Mouse (Mus musculus) liver, embryonic 11.5 days (tissue): ENCODE data around the gene Blzf1. TPM values are rescaled to one million over a fixed set of nuclear protein-coding genes. Genes with fewer than 3 reads are reported as not detected.

Experiments used
- ATAC-seq: fragments of 200-750 bp; cut with Nextera tagmentation; replicated peaks from 2 replicates; pipeline ENCODE4 v1.8.0; 2017; ENCODE audit warnings: moderate number of reproducible peaks, mild to moderate bottlenecking, moderate TSS enrichment, moderate library complexity; ENCODE audit not compliant: low FRiP score
- DNase-seq: peaks from one replicate; pipeline ENCODE4 v3.0.0-alpha.2; 2017; ENCODE audit warnings: low spot score
- H3K27ac ChIP-seq: fragments of 300-500 bp; sonication (generic); 2 replicates; pipeline ENCODE4 v1.5.1; 2014; ENCODE audit warnings: mild to moderate bottlenecking, low read depth, low read length, control low read depth
- H3K27me3 ChIP-seq: fragments of 300-500 bp; sonication (generic); replicated peaks from 2 replicates; pipeline ENCODE4 v1.6.1; 2014; ENCODE audit warnings: low read length, mixed read lengths; ENCODE audit not compliant: control insufficient read depth, insufficient read depth
- H3K36me3 ChIP-seq: fragments of 300-500 bp; sonication (generic); 2 replicates; pipeline ENCODE4 v1.6.1; 2014; ENCODE audit warnings: mild to moderate bottlenecking, low read length, moderate library complexity, mixed read lengths; ENCODE audit not compliant: control insufficient read depth, insufficient read depth
- H3K4me1 ChIP-seq: fragments of 300-500 bp; sonication (generic); replicated peaks from 2 replicates; pipeline ENCODE4 v1.6.1; 2014; ENCODE audit warnings: low read length, mixed read lengths; ENCODE audit not compliant: control insufficient read depth, insufficient read depth
- H3K4me2 ChIP-seq: fragments of 300-500 bp; sonication (generic); 2 replicates; pipeline ENCODE4 v1.6.1; 2014; ENCODE audit warnings: mild to moderate bottlenecking, control low read depth, moderate library complexity
- H3K4me3 ChIP-seq: fragments of 300-500 bp; sonication (generic); 2 replicates; pipeline ENCODE4 v1.5.1; 2014; ENCODE audit warnings: low read depth, low read length, control low read depth
- H3K9ac ChIP-seq: fragments of 300-500 bp; sonication (generic); 2 replicates; pipeline ENCODE4 v1.6.1; 2014; ENCODE audit warnings: low read depth, low read length, control low read depth
- H3K9me3 ChIP-seq: fragments of 300-500 bp; sonication (generic); 2 replicates; pipeline ENCODE4 v1.6.1; 2016; ENCODE audit warnings: low read length, inconsistent platforms, mixed read lengths; ENCODE audit not compliant: control insufficient read depth
- WGBS: fragments of 180-500 bp; shearing (Covaris S2); extraction: QIAGEN DNeasy Blood & Tissue Kit; methylation state at CpG from one replicate; pipeline ENCODE4 v1.1.7; 2014; 5-methylcytosine and 5-hydroxymethylcytosine counted together
- polyA plus RNA-seq: library from polyadenylated mRNA; unstranded; fragments of >200 nt; fragmentation: Nextera tagmentation; extraction: Ambion mirVana; gene quantifications from 2 replicates; pipeline ENCODE4 v1.2.1, GENCODE M21; 2014

The Blzf1 gene
- polyA plus RNA-seq, 1 experiment from 2014 or later = 19.7 TPM

DNA sequence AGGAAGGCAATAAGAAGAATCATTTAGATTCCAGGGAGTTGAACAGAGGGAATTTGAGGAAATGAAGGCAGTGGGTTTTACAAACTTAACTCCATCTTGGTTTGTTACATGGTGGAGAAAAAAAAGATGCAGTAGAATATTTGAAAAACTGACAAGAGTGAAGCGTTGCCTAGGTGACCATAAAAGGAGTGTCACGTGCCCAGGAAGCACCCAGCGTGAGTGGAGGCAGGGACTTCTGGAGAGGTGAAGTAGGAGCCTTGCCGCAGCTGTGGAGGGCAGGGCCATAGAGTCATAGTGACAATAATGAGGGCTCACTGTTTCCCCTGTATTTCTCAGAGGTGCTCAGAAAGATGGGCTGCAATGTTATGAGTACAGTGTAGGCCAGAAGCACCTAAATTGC lies 28.0 kb downstream of the Blzf1 start:
- Histone ChIP-seq H3K9me3 (no peaks in the 10 kb centered on the region), H3K27ac (no peak overlapping the region), H3K9ac (no peak overlapping the region), H3K4me1 (no peaks in the 10 kb centered on the region), H3K4me2 (no peak overlapping the region), H3K27me3 (no peaks in the 10 kb centered on the region), H3K36me3 (no peaks in the 10 kb centered on the region), H3K4me3 (no peak overlapping the region)
- ATAC-seq (no peak), DNase-seq (no peak)
- 77% methylated on average over 4 of the region's 4 CpGs for WGBS

GRCm38 (mm10) chr1:164276552-164276951 lies 30.7 kb downstream of the Blzf1 start:
- WGBS = 89% methylated on average over 3 of the region's 3 CpGs
- H3K27ac ChIP-seq = no peak overlapping the region
- H3K4me3 ChIP-seq = no peak overlapping the region
- no peaks in the 10 kb centered on the region for H3K4me1 ChIP-seq
- H3K27me3 ChIP-seq = no peaks in the 10 kb centered on the region
- ATAC-seq (no peak), DNase-seq (no peak)
- no peaks in the 10 kb centered on the region for H3K36me3 ChIP-seq
- no peak overlapping the region for H3K4me2 ChIP-seq
- no peaks in the 10 kb centered on the region for H3K9me3 ChIP-seq
- no peak overlapping the region for H3K9ac ChIP-seq

DNA sequence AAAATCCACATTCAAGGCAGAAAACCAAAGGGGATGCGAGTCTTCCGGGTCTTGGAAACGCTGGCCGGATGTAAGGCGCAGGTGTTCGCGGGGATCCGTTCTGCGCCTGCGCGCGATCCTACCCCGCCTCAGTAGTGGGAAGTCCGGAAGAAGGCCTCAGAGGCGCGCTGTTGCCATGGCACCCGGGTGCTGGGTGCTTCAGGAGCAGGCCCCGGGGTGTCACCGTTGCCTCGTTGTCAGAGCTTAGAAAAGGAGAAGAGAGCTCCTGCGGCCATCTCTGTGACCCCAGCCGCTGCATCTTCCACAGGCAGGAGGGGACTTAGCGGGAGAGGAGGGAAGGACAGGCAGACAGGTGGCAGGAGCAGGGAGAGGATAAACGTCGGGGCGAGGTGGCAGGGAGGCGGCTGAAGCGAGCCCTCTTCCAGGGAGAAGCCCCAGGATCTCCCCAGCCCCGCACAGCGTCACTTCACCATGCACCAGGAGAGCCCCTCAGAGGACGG lies 31.8 kb downstream of the Blzf1 start, which contains the start of gene Ccdc181:
TSS of gene Ccdc181 (plus strand) at position 131 of the 500 bp plus-strand sequence.
- ATAC-seq (peak; percentile 100), DNase-seq (peak; percentile 91)
- Histone ChIP-seq H3K36me3 (no peaks in the 10 kb centered on the region), H3K9me3 (no peaks in the 10 kb centered on the region), H3K4me1 (no peaks in the 10 kb centered on the region), H3K27ac (peak within 1 kb of the TSS; percentile 51; the same call in 1 of the 2 replicates), H3K4me2 (peak within 1 kb of the TSS; percentile 90), H3K4me3 (peak within 1 kb of the TSS; percentile 74), H3K9ac (peak within 1 kb of the TSS; percentile 72), H3K27me3 (no peaks in the 10 kb centered on the region)
- 0% methylated on average over 31 of the region's 31 CpGs for WGBS

GRCm38 (mm10) chr1:164273659-164274058 lies 33.6 kb downstream of the Blzf1 start:
- no peaks in the 10 kb centered on the region for H3K4me1 ChIP-seq
- WGBS = 80% methylated on average over 6 of the region's 6 CpGs
- no peak overlapping the region for H3K27ac ChIP-seq
- ATAC-seq = no peak
- no peaks in the 10 kb centered on the region for H3K36me3 ChIP-seq
- DNase-seq = no peak
- no peak overlapping the region for H3K9ac ChIP-seq
- H3K4me3 ChIP-seq = no peak overlapping the region
- no peak overlapping the region for H3K4me2 ChIP-seq
- no peaks in the 10 kb centered on the region for H3K27me3 ChIP-seq
- H3K9me3 ChIP-seq = no peaks in the 10 kb centered on the region

DNA sequence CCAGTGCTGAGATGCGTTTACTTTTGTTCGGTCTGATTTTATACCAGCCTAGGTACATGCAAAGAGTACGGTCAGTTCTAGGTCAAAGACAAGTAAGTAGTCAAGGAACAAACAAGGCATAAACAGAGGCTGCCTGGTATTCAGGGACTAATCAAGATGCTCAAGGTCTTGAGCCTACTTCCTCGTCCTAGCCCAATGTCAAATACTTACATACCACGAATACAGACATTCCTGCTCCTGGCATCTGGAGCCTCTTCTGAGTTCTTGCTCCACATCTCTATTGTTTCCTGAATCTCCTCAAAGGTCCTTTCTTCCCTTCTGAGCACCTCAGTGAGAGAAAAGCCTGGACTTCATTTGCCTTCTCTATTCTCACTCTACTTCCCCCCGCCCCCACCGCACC lies 36.3 kb downstream of the Blzf1 start:
- no peak for ATAC-seq

GRCm38 (mm10) chr1:164261553-164261952 lies 45.7 kb downstream of the Blzf1 start:
- H3K9me3 ChIP-seq = no peaks in the 10 kb centered on the region
- peaks cover 9% of the 10 kb centered on the region; the same call in 1 of the 2 replicates for H3K36me3 ChIP-seq

More for the DNA sequence above, 36.3 kb downstream of the Blzf1 start:
- no peak overlapping the region for H3K4me3 ChIP-seq
- H3K9me3 ChIP-seq = no peaks in the 10 kb centered on the region
- no peaks in the 10 kb centered on the region for H3K27me3 ChIP-seq
- WGBS = 87% methylated on average over 7 of the region's 7 CpGs
- no peak for DNase-seq
- no peak overlapping the region for H3K27ac ChIP-seq
- no peaks in the 10 kb centered on the region for H3K4me1 ChIP-seq
- H3K36me3 ChIP-seq = no peaks in the 10 kb centered on the region
- no peak overlapping the region for H3K9ac ChIP-seq
- H3K4me2 ChIP-seq = no peak overlapping the region

DNA sequence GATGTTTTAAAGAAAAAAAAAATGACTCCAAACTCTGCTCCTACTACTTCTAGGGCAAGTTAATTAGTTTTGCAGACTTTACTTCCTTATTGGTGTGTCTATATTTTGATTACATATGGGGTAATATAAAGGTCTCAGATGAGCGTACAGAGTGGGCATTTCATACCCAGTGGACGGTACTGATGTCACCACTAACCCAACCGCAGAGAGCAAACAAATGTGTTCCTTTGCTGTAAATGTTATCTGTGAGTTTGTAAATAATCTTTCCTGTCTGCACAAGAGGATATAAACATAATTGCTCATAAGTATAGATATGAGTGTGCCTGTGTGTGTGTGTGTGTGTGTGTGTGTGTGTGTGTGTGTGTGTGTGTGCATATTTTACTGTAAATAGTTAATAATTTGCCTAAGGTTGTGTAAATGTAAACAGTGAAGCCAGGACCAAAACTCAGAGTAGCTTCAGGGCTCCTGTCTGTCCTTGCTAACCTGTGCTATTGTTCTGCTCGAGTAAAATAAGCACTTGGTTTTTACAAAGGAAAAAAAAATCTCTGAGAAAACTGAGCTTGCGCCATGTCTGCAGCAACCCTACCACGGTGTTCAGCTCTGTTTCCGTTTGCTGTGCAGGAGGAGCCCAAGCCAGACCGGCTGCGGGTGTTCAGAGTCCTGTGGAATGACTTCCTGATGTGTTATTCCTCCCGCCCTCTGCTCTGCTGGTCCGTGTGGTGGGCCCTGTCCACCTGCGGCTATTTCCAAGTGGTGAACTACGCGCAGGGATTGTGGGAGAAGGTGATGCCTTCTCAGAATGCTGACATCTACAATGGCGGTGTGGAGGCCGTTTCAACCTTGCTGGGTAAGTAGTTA lies 46.9 kb downstream of the Blzf1 start:
- no peak overlapping the region for H3K4me3 ChIP-seq
- H3K9ac ChIP-seq = no peak overlapping the region
- no peak overlapping the region for H3K27ac ChIP-seq
- DNase-seq (no peak), ATAC-seq (no peak)
- no peaks in the 10 kb centered on the region for H3K4me1 ChIP-seq
- no peak overlapping the region; the same call in 1 of the 2 replicates for H3K4me2 ChIP-seq
- WGBS = 80% methylated on average over 16 of the region's 16 CpGs
- H3K9me3 ChIP-seq = no peaks in the 10 kb centered on the region
- H3K27me3 ChIP-seq = no peaks in the 10 kb centered on the region
- H3K36me3 ChIP-seq = peaks cover 9% of the 10 kb centered on the region; the same call in 1 of the 2 replicates

More at GRCm38 (mm10) chr1:164261553-164261952, 45.7 kb downstream of the Blzf1 start:
- Histone ChIP-seq H3K9ac (no peak overlapping the region), H3K4me1 (no peaks in the 10 kb centered on the region), H3K27ac (no peak overlapping the region), H3K4me2 (no peak overlapping the region), H3K27me3 (no peaks in the 10 kb centered on the region), H3K4me3 (no peak overlapping the region)
- ATAC-seq (no peak), DNase-seq (no peak)
- WGBS = 90% methylated on average over 7 of the region's 7 CpGs

GRCm38 (mm10) chr1:164254836-164255235 lies 52.5 kb downstream of the Blzf1 start:
- no peaks in the 10 kb centered on the region for H3K9me3 ChIP-seq
- H3K9ac ChIP-seq = no peak overlapping the region
- H3K36me3 ChIP-seq = peaks cover 4% of the 10 kb centered on the region; the same call in 1 of the 2 replicates
- no peaks in the 10 kb centered on the region for H3K27me3 ChIP-seq
- no peak overlapping the region for H3K4me3 ChIP-seq
- WGBS = 62% methylated on average over 3 of the region's 3 CpGs
- H3K27ac ChIP-seq = no peak overlapping the region
- DNase-seq (no peak), ATAC-seq (0 out of 2 replicates have a peak, but pooled peaks have one; percentile 15)
- H3K4me1 ChIP-seq = peaks cover 20% of the 10 kb centered on the region
- no peak overlapping the region for H3K4me2 ChIP-seq
